Mouse (Mus musculus) CD4-positive, CD25-positive, alpha-beta regulatory T cell, adult 9 weeks (primary cell): ENCODE measurements around the gene Crybg1. TPM values are rescaled to one million over a fixed set of nuclear protein-coding genes. Genes with fewer than 3 reads are reported as not detected.

Experiments used
- polyA plus RNA-seq: library from polyadenylated mRNA; unstranded; fragments of 100-300 nt; shearing (Covaris generic); gene quantifications from one replicate; pipeline ENCODE4 v1.2.1, GENCODE M21; 2017

Crybg1 gene
- polyA plus RNA-seq = 29.9 TPM

GRCm38 (mm10) chr10:44148337-44149317 is at the start of gene Crybg1:
TSS of gene Crybg1 (minus strand) at chr10:44148853.

GRCm38 (mm10) chr10:43901578-43902194 is 247.0 kb downstream of the Crybg1 start, which contains the start of the genes Qrsl1 and Rtn4ip1:
TSS of gene Qrsl1 (minus strand) at chr10:43901745.
TSS of gene Rtn4ip1 (plus strand) at chr10:43901807.

Other genes starting within 250 kb of the Crybg1 start
- 24.8 TPM for gene Qrsl1, start 247.1 kb downstream of the Crybg1 start, polyA plus RNA-seq
- 17.2 TPM for gene Rtn4ip1, start 247.0 kb downstream of the Crybg1 start, polyA plus RNA-seq
- 55.8 TPM for gene Atg5, start 119.5 kb upstream of the Crybg1 start, polyA plus RNA-seq